Mouse (Mus musculus): Measurements from ENCODE around the gene Aprt. TPM values are rescaled to one million over a fixed set of nuclear protein-coding genes. Genes with fewer than 3 reads are reported as not detected.
A peak's percentile ranks its signal among the peaks of the same experiment; 100 is the strongest.

Gene Aprt
- polyA plus RNA-seq, 1 experiment: 60.1 TPM

- H3K27ac ChIP-seq (ENCODE audit: insufficient read depth, low read length): peak within 1 kb of the TSS; percentile 53
- TF ChIP-seq CTCF (IDR thresholded peaks at IDR 0.05; ENCODE audit: extremely low read depth, insufficient read depth, low read length) (no peak), POLR2A (IDR thresholded peaks at IDR 0.05; ENCODE audit: extremely low read depth, insufficient read depth, low read length) (peak; percentile 71)
- peak within 1 kb of the TSS; percentile 71 for H3K4me3 ChIP-seq (ENCODE audit: insufficient read depth, low read length)
- peaks cover 7% of the 10 kb centered on the region for H3K4me1 ChIP-seq (ENCODE audit: control insufficient read depth, insufficient read depth, low read length)
These were observed 34.8 kb upstream of the Aprt start, which contains the start of the genes Galns and Trappc2l for GRCm38 (mm10) chr8:122611295-122612133. Gene Galns, minus strand, starts transcription at chr8:122611463. Gene Trappc2l, plus strand, starts transcription at chr8:122611640.

- H3K27ac ChIP-seq (ENCODE audit: insufficient read depth, low read length): no peak overlapping the region
- H3K4me1 ChIP-seq (ENCODE audit: control insufficient read depth, insufficient read depth, low read length): peaks cover 7% of the 10 kb centered on the region
- TF ChIP-seq CTCF (IDR thresholded peaks at IDR 0.05; ENCODE audit: extremely low read depth, insufficient read depth, low read length) (no peak), POLR2A (IDR thresholded peaks at IDR 0.05; ENCODE audit: extremely low read depth, insufficient read depth, low read length) (no peak)
- H3K4me3 ChIP-seq (ENCODE audit: insufficient read depth, low read length): peak overlapping the region; percentile 71
These were observed 34.0 kb upstream of the Aprt start for GRCm38 (mm10) chr8:122610612-122611277.

- Histone ChIP-seq H3K27ac (ENCODE audit: insufficient read depth, low read length) (no peak overlapping the region), H3K4me1 (ENCODE audit: control insufficient read depth, insufficient read depth, low read length) (peaks cover 7% of the 10 kb centered on the region), H3K4me3 (ENCODE audit: insufficient read depth, low read length) (no peak overlapping the region; the same call in 1 of the 2 replicates)
- TF ChIP-seq CTCF (IDR thresholded peaks at IDR 0.05; ENCODE audit: extremely low read depth, insufficient read depth, low read length) (no peak), POLR2A (IDR thresholded peaks at IDR 0.05; ENCODE audit: extremely low read depth, insufficient read depth, low read length) (no peak)
These were observed 33.5 kb upstream of the Aprt start for GRCm38 (mm10) chr8:122610209-122610608.

- H3K4me1 ChIP-seq (ENCODE audit: control insufficient read depth, insufficient read depth, low read length): 0 out of 2 replicates have a peak, but pooled peaks cover 1% of the 10 kb centered on the region
- TF ChIP-seq POLR2A (IDR thresholded peaks at IDR 0.05; ENCODE audit: extremely low read depth, insufficient read depth, low read length): no peak
- no peak overlapping the region for H3K27ac ChIP-seq (ENCODE audit: insufficient read depth, low read length)
- H3K4me3 ChIP-seq (ENCODE audit: insufficient read depth, low read length): no peak overlapping the region
These were observed 30.1 kb upstream of the Aprt start for GRCm38 (mm10) chr8:122606810-122607209.

GRCm38 (mm10) chr8:122605367-122605766 lies 28.7 kb upstream of the Aprt start:
- H3K4me3 ChIP-seq (ENCODE audit: insufficient read depth, low read length): no peak overlapping the region
- TF ChIP-seq POLR2A (IDR thresholded peaks at IDR 0.05; ENCODE audit: extremely low read depth, insufficient read depth, low read length) (no peak), CTCF (IDR thresholded peaks at IDR 0.05; ENCODE audit: extremely low read depth, insufficient read depth, low read length) (no peak)
- H3K27ac ChIP-seq (ENCODE audit: insufficient read depth, low read length): no peak overlapping the region
- 0 out of 2 replicates have a peak, but pooled peaks cover under 1% of the 10 kb centered on the region for H3K4me1 ChIP-seq (ENCODE audit: control insufficient read depth, insufficient read depth, low read length)

- no peak overlapping the region for H3K27ac ChIP-seq (ENCODE audit: insufficient read depth, low read length)
- no peaks in the 10 kb centered on the region for H3K4me1 ChIP-seq (ENCODE audit: control insufficient read depth, insufficient read depth, low read length)
- TF ChIP-seq CTCF (IDR thresholded peaks at IDR 0.05; ENCODE audit: extremely low read depth, insufficient read depth, low read length) (no peak), POLR2A (IDR thresholded peaks at IDR 0.05; ENCODE audit: extremely low read depth, insufficient read depth, low read length) (no peak)
- no peak overlapping the region for H3K4me3 ChIP-seq (ENCODE audit: insufficient read depth, low read length)
These were observed 27.9 kb upstream of the Aprt start for GRCm38 (mm10) chr8:122604640-122605039.

- no peak overlapping the region for H3K27ac ChIP-seq (ENCODE audit: insufficient read depth, low read length)
- no peaks in the 10 kb centered on the region for H3K4me1 ChIP-seq (ENCODE audit: control insufficient read depth, insufficient read depth, low read length)
- TF ChIP-seq CTCF (IDR thresholded peaks at IDR 0.05; ENCODE audit: extremely low read depth, insufficient read depth, low read length): no peak
- no peak for TF ChIP-seq POLR2A (IDR thresholded peaks at IDR 0.05; ENCODE audit: extremely low read depth, insufficient read depth, low read length)
- H3K4me3 ChIP-seq (ENCODE audit: insufficient read depth, low read length): no peak overlapping the region
These were observed 24.0 kb upstream of the Aprt start for GRCm38 (mm10) chr8:122600666-122601065.

- H3K4me3 ChIP-seq (ENCODE audit: insufficient read depth, low read length): no peak overlapping the region
- TF ChIP-seq POLR2A (IDR thresholded peaks at IDR 0.05; ENCODE audit: extremely low read depth, insufficient read depth, low read length) (no peak), CTCF (IDR thresholded peaks at IDR 0.05; ENCODE audit: extremely low read depth, insufficient read depth, low read length) (no peak)
- no peak overlapping the region for H3K27ac ChIP-seq (ENCODE audit: insufficient read depth, low read length)
- no peaks in the 10 kb centered on the region for H3K4me1 ChIP-seq (ENCODE audit: control insufficient read depth, insufficient read depth, low read length)
These were observed 19.3 kb upstream of the Aprt start for GRCm38 (mm10) chr8:122596031-122596430.

GRCm38 (mm10) chr8:122593783-122594507 lies 17.2 kb upstream of the Aprt start:
- no peak for TF ChIP-seq CTCF (IDR thresholded peaks at IDR 0.05; ENCODE audit: extremely low read depth, insufficient read depth, low read length)
- no peak for TF ChIP-seq POLR2A (IDR thresholded peaks at IDR 0.05; ENCODE audit: extremely low read depth, insufficient read depth, low read length)
- no peak overlapping the region for H3K27ac ChIP-seq (ENCODE audit: insufficient read depth, low read length)
- no peaks in the 10 kb centered on the region for H3K4me1 ChIP-seq (ENCODE audit: control insufficient read depth, insufficient read depth, low read length)
- no peak overlapping the region for H3K4me3 ChIP-seq (ENCODE audit: insufficient read depth, low read length)
